Mouse (Mus musculus) gastrocnemius, adult 18-20 months (tissue): Measurements from ENCODE around the gene Ikzf5. TPM values are rescaled to one million over a fixed set of nuclear protein-coding genes. Genes with fewer than 3 reads are reported as not detected.
A peak's percentile ranks its signal among the peaks of the same experiment; 100 is the strongest.

Experiments used
- DNase-seq: peaks from one replicate; pipeline ENCODE4 v3.0.0; 2021; ENCODE audit warnings: low spot score
- total RNA-seq, 2 experiments: library from RNA; stranded (reverse); gene quantifications; 2 replicates each; pipeline ENCODE4 v1.2.3; 2021

The Ikzf5 gene
- total RNA-seq, 2 experiments from 2014 or later, result 31.8 to 33.3 TPM

- no peak for DNase-seq
Measured at GRCm38 (mm10) chr7:131356105-131356504, 54.2 kb downstream of the Ikzf5 start.

GRCm38 (mm10) chr7:131345856-131346541, 64.3 kb downstream of the Ikzf5 start:
- peak; percentile 41 for DNase-seq

Other genes with a start within 250 kb of the Ikzf5 start
- not detected for gene 5430419D17Rik, start 236.1 kb downstream of the Ikzf5 start, total RNA-seq
- under 1 TPM; 0.81 to 0.91 TPM for gene Cuzd1, start 88.2 kb downstream of the Ikzf5 start, total RNA-seq
- not detected for gene Fam24b, start 81.0 kb downstream of the Ikzf5 start, total RNA-seq
- not detected for gene Fam24a, start 76.7 kb downstream of the Ikzf5 start, total RNA-seq
- 10 to 100 TPM; 18.6 to 31.3 TPM for gene 2310057M21Rik, start 47.8 kb downstream of the Ikzf5 start, total RNA-seq
- 10 to 100 TPM; 37.8 to 43.5 TPM for gene Pstk, start 39.4 kb downstream of the Ikzf5 start, total RNA-seq
- 100 to 1,000 TPM; 158 to 191 TPM for gene Acadsb, start 80 bp upstream of the Ikzf5 start, total RNA-seq
- gene Hmx3, start 132.3 kb upstream of the Ikzf5 start, total RNA-seq, result not detected
- gene Hmx2, start 138.3 kb upstream of the Ikzf5 start, total RNA-seq, result not detected
- gene Bub3, start 149.7 kb upstream of the Ikzf5 start, total RNA-seq, result 10 to 100 TPM; 28.1 to 33.7 TPM